Mouse (Mus musculus) hematopoietic stem cell, adult 5-6 weeks (primary cell): ENCODE measurements at regions not wholly inside any gene's neighbourhood (a gene's known extent, or its start where the extent isn't known, plus 50 kb on each side); places are given as distances from the start of the nearest gene placed in this dataset.

Experiments used
- ATAC-seq, 2 experiments: fragments of 125-278 bp in 1 of 2; replicated peaks in 1 of 2; 2 replicates each; pipeline ENCODE4 v1.8.0; 2016 to 2017; ENCODE audit warnings: inconsistent platforms in 2 of 2, mild to moderate bottlenecking in 2 of 2, moderate number of reproducible peaks in 2 of 2, low read depth in 1 of 2, moderate TSS enrichment in 1 of 2; ENCODE audit not compliant: low FRiP score in 2 of 2, poor library complexity in 2 of 2, severe bottlenecking in 2 of 2, insufficient read depth in 1 of 2, low TSS enrichment in 1 of 2

- ATAC-seq, result no peak
These were observed 493.0 kb upstream of the Atp11b start for GRCm38 (mm10) chr3:35260936-35261335.

- no peak for ATAC-seq
These were observed 485.0 kb upstream of the Atp11b start for GRCm38 (mm10) chr3:35268949-35269348.

- no peak for ATAC-seq
These were observed 483.7 kb upstream of the Atp11b start for GRCm38 (mm10) chr3:35269977-35270880.

GRCm38 (mm10) chr3:35273546-35273945, 480.4 kb upstream of the Atp11b start:
- no peak for ATAC-seq

GRCm38 (mm10) chr3:35280981-35281380, 472.9 kb upstream of the Atp11b start:
- no peak for ATAC-seq

GRCm38 (mm10) chr3:35282106-35282505, 471.8 kb upstream of the Atp11b start:
- no peak for ATAC-seq

- no peak for ATAC-seq
These were observed 459.1 kb upstream of the Atp11b start for GRCm38 (mm10) chr3:35294771-35295170.

- no peak for ATAC-seq
These were observed 458.2 kb upstream of the Atp11b start for GRCm38 (mm10) chr3:35295746-35296145.

GRCm38 (mm10) chr3:35299036-35299435, 454.9 kb upstream of the Atp11b start:
- no peak for ATAC-seq

- ATAC-seq, result no peak
These were observed 447.9 kb upstream of the Atp11b start for GRCm38 (mm10) chr3:35306013-35306412.

- no peak for ATAC-seq
These were observed 439.7 kb upstream of the Atp11b start for GRCm38 (mm10) chr3:35314177-35314576.

- ATAC-seq, result no peak
These were observed 438.7 kb upstream of the Atp11b start for GRCm38 (mm10) chr3:35315162-35315561.

GRCm38 (mm10) chr3:35318348-35318747, 435.6 kb upstream of the Atp11b start:
- ATAC-seq, result peak; percentile 29 to 32; a peak in 1 of 4 replicates

GRCm38 (mm10) chr3:35320844-35321393, 433.0 kb upstream of the Atp11b start:
- no peak for ATAC-seq

GRCm38 (mm10) chr3:35321991-35322390, 431.9 kb upstream of the Atp11b start:
- no peak for ATAC-seq

GRCm38 (mm10) chr3:35322899-35323298, 431.0 kb upstream of the Atp11b start:
- ATAC-seq, result no peak

- ATAC-seq, result no peak
These were observed 430.3 kb upstream of the Atp11b start for GRCm38 (mm10) chr3:35323450-35324077.

- no peak for ATAC-seq
These were observed 429.7 kb upstream of the Atp11b start for GRCm38 (mm10) chr3:35324186-35324585.
